Comparison of ENCODE assay signal across 11 mouse cellular contexts in genomic region chr2:154420942-154421731, GRCm38 (mm10). TPM values are rescaled to one million over a fixed set of nuclear protein-coding genes. Genes with fewer than 3 reads are reported as not detected.
DNase-seq lines count a peak whose midpoint lies in the region; ATAC-seq and TF ChIP-seq lines count a peak whose summit lies in the region.
"Had no signal": no experiment of that assay in that cellular context is flagged by ENCODE, and none has a peak within 500 bp of the region (broad histone marks: within the 10 kb centered on the region; RNA-seq: fewer than 3 reads in every experiment).

No protein-coding gene starts in this region.

- 15% methylated on average over 7 of the region's 7 CpGs for WGBS in hindbrain, embryonic 13.5 days
- 22% methylated on average over 7 of the region's 7 CpGs for WGBS in neural tube, embryonic 15.5 days
- WGBS in intestine, postnatal 0 days, result 54% methylated on average over 7 of the region's 7 CpGs

- no peak overlapping the region for H3K4me2 ChIP-seq in hindbrain, embryonic 13.5 days
- H3K4me2 ChIP-seq in neural tube, embryonic 15.5 days, result no peak overlapping the region
- H3K4me2 ChIP-seq in intestine, postnatal 0 days (replicated peaks; ENCODE audit: low read depth), result no peak overlapping the region
- H3K4me2 ChIP-seq: heart, embryonic 11.5 days had no signal

- H3K4me3 ChIP-seq in hindbrain, embryonic 13.5 days, result no peak overlapping the region
- no peak overlapping the region for H3K4me3 ChIP-seq in neural tube, embryonic 15.5 days (replicated peaks)
- no peak overlapping the region for H3K4me3 ChIP-seq in intestine, postnatal 0 days (ENCODE audit: low read depth, low read length)

- peaks cover 20% of the 10 kb centered on the region for H3K4me1 ChIP-seq in hindbrain, embryonic 13.5 days (replicated peaks)
- peaks cover 12% of the 10 kb centered on the region for H3K4me1 ChIP-seq in neural tube, embryonic 15.5 days
- no peaks in the 10 kb centered on the region for H3K4me1 ChIP-seq in intestine, postnatal 0 days (replicated peaks; ENCODE audit: control insufficient read depth, insufficient read depth, low read length)

- no peak for TF ChIP-seq CTCF in intestine, postnatal 0 days (IDR thresholded peaks at IDR 0.05; ENCODE audit: low read depth)

- no peaks in the 10 kb centered on the region for H3K27me3 ChIP-seq in hindbrain, embryonic 13.5 days
- no peaks in the 10 kb centered on the region for H3K27me3 ChIP-seq in neural tube, embryonic 15.5 days (replicated peaks)
- no peaks in the 10 kb centered on the region for H3K27me3 ChIP-seq in intestine, postnatal 0 days (replicated peaks; ENCODE audit: control insufficient read depth, insufficient read depth, low read length)

- no peaks in the 10 kb centered on the region for H3K36me3 ChIP-seq in hindbrain, embryonic 13.5 days
- no peaks in the 10 kb centered on the region for H3K36me3 ChIP-seq in neural tube, embryonic 15.5 days
- no peaks in the 10 kb centered on the region for H3K36me3 ChIP-seq in intestine, postnatal 0 days (ENCODE audit: control insufficient read depth, insufficient read depth)

- H3K27ac ChIP-seq in hindbrain, embryonic 13.5 days, result peak overlapping the region; percentile 77
- no peak overlapping the region for H3K27ac ChIP-seq in neural tube, embryonic 15.5 days (replicated peaks)
- no peak overlapping the region for H3K27ac ChIP-seq in intestine, postnatal 0 days (ENCODE audit: low read depth, low read length)
- H3K27ac ChIP-seq: liver, embryonic 14.5 days had no signal

- ATAC-seq in hindbrain, embryonic 13.5 days (ENCODE audit: low FRiP score), result peak; percentile 86
- ATAC-seq in neural tube, embryonic 15.5 days (ENCODE audit: low FRiP score), result peak; percentile 73
- ATAC-seq in intestine, postnatal 0 days, result no peak

- H3K9ac ChIP-seq in hindbrain, embryonic 13.5 days, result no peak overlapping the region
- no peak overlapping the region for H3K9ac ChIP-seq in neural tube, embryonic 15.5 days (replicated peaks)
- no peak overlapping the region for H3K9ac ChIP-seq in intestine, postnatal 0 days (ENCODE audit: low read depth, low read length)
- H3K9ac ChIP-seq: liver, embryonic 14.5 days had no signal

- no peaks in the 10 kb centered on the region for H3K9me3 ChIP-seq in hindbrain, embryonic 13.5 days
- H3K9me3 ChIP-seq in neural tube, embryonic 15.5 days (replicated peaks), result no peaks in the 10 kb centered on the region
- H3K9me3 ChIP-seq in intestine, postnatal 0 days (ENCODE audit: control insufficient read depth), result no peaks in the 10 kb centered on the region

- DNase-seq in layer of hippocampus, postnatal 10 days (ENCODE audit: low spot score in 2 of 2), result peak; percentile 55 to 60
- DNase-seq in layer of hippocampus, postnatal 25 days (ENCODE audit: extremely low spot score in 1 of 2, low spot score in 1 of 2), result no peak
- DNase-seq in cerebellum, postnatal 4 days (ENCODE audit: low spot score in 2 of 2), result peak; percentile 41 to 77
- DNase-seq in c-Kit-positive CD71-positive TER-119-positive erythroid progenitor cells, embryonic 14.5 days (ENCODE audit: low spot score), result no peak
- no peak for DNase-seq in testis, postnatal 10 days (ENCODE audit: low spot score)
- DNase-seq: right cerebral cortex, adult 18-20 months had no signal

RNA-seq across cellular contexts. Expression of gene Snta1, which starts 13.2 kb away (rescaled TPM):
- 10 to 100 TPM; 40.6 to 41.3 TPM for total RNA-seq in layer of hippocampus, postnatal 10 days (2021)
- 10 to 100 TPM; 39.1 to 44.3 TPM for total RNA-seq in layer of hippocampus, postnatal 25 days (2021)
- polyA plus RNA-seq in hindbrain, embryonic 13.5 days (2015; fragmentation: Nextera tagmentation; extraction: Ambion mirVana), result 7.4 and 7.6 TPM in 2 replicates
- 12.1 and 12.7 TPM in 2 replicates for polyA plus RNA-seq in neural tube, embryonic 15.5 days (2015; fragmentation: Nextera tagmentation; extraction: Ambion mirVana)
- 4.9 and 7.7 TPM in 2 replicates for polyA plus RNA-seq in intestine, postnatal 0 days (2015; fragmentation: Nextera tagmentation; extraction: Ambion mirVana)

RNA-seq across cellular contexts. Expression of gene Cbfa2t2, which starts 15.1 kb away (rescaled TPM):
- total RNA-seq in layer of hippocampus, postnatal 10 days (2021), result 10 to 100 TPM; 43.6 to 60.6 TPM
- 10 to 100 TPM; 46.4 to 51.4 TPM for total RNA-seq in layer of hippocampus, postnatal 25 days (2021)
- 56.1 and 58.7 TPM in 2 replicates for polyA plus RNA-seq in hindbrain, embryonic 13.5 days (2015; fragmentation: Nextera tagmentation; extraction: Ambion mirVana)
- 35.3 and 36.1 TPM in 2 replicates for polyA plus RNA-seq in neural tube, embryonic 15.5 days (2015; fragmentation: Nextera tagmentation; extraction: Ambion mirVana)
- 7.8 and 9.1 TPM in 2 replicates for polyA plus RNA-seq in intestine, postnatal 0 days (2015; fragmentation: Nextera tagmentation; extraction: Ambion mirVana)

RNA-seq across cellular contexts. Expression of gene Cdk5rap1, which starts 48.3 kb away (rescaled TPM):
- 10 to 100 TPM; 11.9 to 16.1 TPM for total RNA-seq in layer of hippocampus, postnatal 10 days (2021)
- total RNA-seq in layer of hippocampus, postnatal 25 days (2021), result 10 to 100 TPM; 17.7 to 18.7 TPM
- 16.0 and 16.1 TPM in 2 replicates for polyA plus RNA-seq in hindbrain, embryonic 13.5 days (2015; fragmentation: Nextera tagmentation; extraction: Ambion mirVana)
- 13.7 and 13.8 TPM in 2 replicates for polyA plus RNA-seq in neural tube, embryonic 15.5 days (2015; fragmentation: Nextera tagmentation; extraction: Ambion mirVana)
- 4.3 and 13.9 TPM in 2 replicates for polyA plus RNA-seq in intestine, postnatal 0 days (2015; fragmentation: Nextera tagmentation; extraction: Ambion mirVana)

Comparison
In these comparisons a context has a peak if more than half of its experiments do, and no peak if none do; other contexts are left out.
1. DNase-seq: peak in layer of hippocampus, postnatal 10 days (2 of 2) and cerebellum, postnatal 4 days (2 of 2); none in layer of hippocampus, postnatal 25 days (0 of 2), c-Kit-positive CD71-positive TER-119-positive erythroid progenitor cells, embryonic 14.5 days (single experiment) and testis, postnatal 10 days (single experiment).